Mouse (Mus musculus): ENCODE data around the gene Dapl1. TPM values are rescaled to one million over a fixed set of nuclear protein-coding genes. Genes with fewer than 3 reads are reported as not detected.

Dapl1 gene
- total RNA-seq (2017), result not detected in 2 replicates

- ATAC-seq (replicated peaks in 1 of 2; ENCODE audit: insufficient read depth in 1 of 2, low FRiP score in 2 of 2, low TSS enrichment in 1 of 2, low read depth in 1 of 2, poor library complexity in 2 of 2, severe bottlenecking in 2 of 2), result no peak
Measured at GRCm38 (mm10) chr2:59484438-59484837, at the start of gene Dapl1. Gene Dapl1, plus strand, starts transcription at chr2:59484653.

- no peak for ATAC-seq (replicated peaks in 1 of 2; ENCODE audit: insufficient read depth in 1 of 2, low FRiP score in 2 of 2, low TSS enrichment in 1 of 2, low read depth in 1 of 2, poor library complexity in 2 of 2, severe bottlenecking in 2 of 2)
Measured at GRCm38 (mm10) chr2:59434820-59435219, 49.6 kb upstream of the Dapl1 start.

GRCm38 (mm10) chr2:59437684-59438393, 46.6 kb upstream of the Dapl1 start:
- ATAC-seq (replicated peaks in 1 of 2; ENCODE audit: insufficient read depth in 1 of 2, low FRiP score in 2 of 2, low TSS enrichment in 1 of 2, low read depth in 1 of 2, poor library complexity in 2 of 2, severe bottlenecking in 2 of 2), result peak; percentile 29 to 65

- ATAC-seq (replicated peaks in 1 of 2; ENCODE audit: insufficient read depth in 1 of 2, low FRiP score in 2 of 2, low TSS enrichment in 1 of 2, low read depth in 1 of 2, poor library complexity in 2 of 2, severe bottlenecking in 2 of 2), result peak; percentile 78 to 79
Measured at GRCm38 (mm10) chr2:59438479-59438935, 45.9 kb upstream of the Dapl1 start.

- no peak for ATAC-seq (replicated peaks in 1 of 2; ENCODE audit: insufficient read depth in 1 of 2, low FRiP score in 2 of 2, low TSS enrichment in 1 of 2, low read depth in 1 of 2, poor library complexity in 2 of 2, severe bottlenecking in 2 of 2)
Measured at GRCm38 (mm10) chr2:59439824-59440223, 44.6 kb upstream of the Dapl1 start.

GRCm38 (mm10) chr2:59440481-59440880, 44.0 kb upstream of the Dapl1 start:
- peak in 1 of 2 experiments; percentile 49; a peak in 3 of 4 replicates for ATAC-seq (replicated peaks in 1 of 2; ENCODE audit: insufficient read depth in 1 of 2, low FRiP score in 2 of 2, low TSS enrichment in 1 of 2, low read depth in 1 of 2, poor library complexity in 2 of 2, severe bottlenecking in 2 of 2)

GRCm38 (mm10) chr2:59441681-59442080, 42.8 kb upstream of the Dapl1 start:
- ATAC-seq (replicated peaks in 1 of 2; ENCODE audit: insufficient read depth in 1 of 2, low FRiP score in 2 of 2, low TSS enrichment in 1 of 2, low read depth in 1 of 2, poor library complexity in 2 of 2, severe bottlenecking in 2 of 2), result no peak

- no peak for ATAC-seq (replicated peaks in 1 of 2; ENCODE audit: insufficient read depth in 1 of 2, low FRiP score in 2 of 2, low TSS enrichment in 1 of 2, low read depth in 1 of 2, poor library complexity in 2 of 2, severe bottlenecking in 2 of 2)
Measured at GRCm38 (mm10) chr2:59446671-59447070, 37.8 kb upstream of the Dapl1 start.

GRCm38 (mm10) chr2:59447712-59448111, 36.7 kb upstream of the Dapl1 start:
- ATAC-seq (replicated peaks in 1 of 2; ENCODE audit: insufficient read depth in 1 of 2, low FRiP score in 2 of 2, low TSS enrichment in 1 of 2, low read depth in 1 of 2, poor library complexity in 2 of 2, severe bottlenecking in 2 of 2), result no peak

GRCm38 (mm10) chr2:59448516-59448915, 35.9 kb upstream of the Dapl1 start:
- ATAC-seq (replicated peaks in 1 of 2; ENCODE audit: insufficient read depth in 1 of 2, low FRiP score in 2 of 2, low TSS enrichment in 1 of 2, low read depth in 1 of 2, poor library complexity in 2 of 2, severe bottlenecking in 2 of 2), result no peak

- no peak for ATAC-seq (replicated peaks in 1 of 2; ENCODE audit: insufficient read depth in 1 of 2, low FRiP score in 2 of 2, low TSS enrichment in 1 of 2, low read depth in 1 of 2, poor library complexity in 2 of 2, severe bottlenecking in 2 of 2)
Measured at GRCm38 (mm10) chr2:59448921-59449320, 35.5 kb upstream of the Dapl1 start.

GRCm38 (mm10) chr2:59451675-59452074, 32.8 kb upstream of the Dapl1 start:
- ATAC-seq (replicated peaks in 1 of 2; ENCODE audit: insufficient read depth in 1 of 2, low FRiP score in 2 of 2, low TSS enrichment in 1 of 2, low read depth in 1 of 2, poor library complexity in 2 of 2, severe bottlenecking in 2 of 2), result no peak

- ATAC-seq (replicated peaks in 1 of 2; ENCODE audit: insufficient read depth in 1 of 2, low FRiP score in 2 of 2, low TSS enrichment in 1 of 2, low read depth in 1 of 2, poor library complexity in 2 of 2, severe bottlenecking in 2 of 2), result no peak
Measured at GRCm38 (mm10) chr2:59452102-59452501, 32.4 kb upstream of the Dapl1 start.

GRCm38 (mm10) chr2:59462086-59462485, 22.4 kb upstream of the Dapl1 start:
- peak; percentile 21 to 22; a peak in 1 of 4 replicates for ATAC-seq (replicated peaks in 1 of 2; ENCODE audit: insufficient read depth in 1 of 2, low FRiP score in 2 of 2, low TSS enrichment in 1 of 2, low read depth in 1 of 2, poor library complexity in 2 of 2, severe bottlenecking in 2 of 2)

GRCm38 (mm10) chr2:59463428-59464182, 20.8 kb upstream of the Dapl1 start:
- ATAC-seq (replicated peaks in 1 of 2; ENCODE audit: insufficient read depth in 1 of 2, low FRiP score in 2 of 2, low TSS enrichment in 1 of 2, low read depth in 1 of 2, poor library complexity in 2 of 2, severe bottlenecking in 2 of 2), result no peak

- no peak for ATAC-seq (replicated peaks in 1 of 2; ENCODE audit: insufficient read depth in 1 of 2, low FRiP score in 2 of 2, low TSS enrichment in 1 of 2, low read depth in 1 of 2, poor library complexity in 2 of 2, severe bottlenecking in 2 of 2)
Measured at GRCm38 (mm10) chr2:59465671-59466070, 18.8 kb upstream of the Dapl1 start.

GRCm38 (mm10) chr2:59466358-59466757, 18.1 kb upstream of the Dapl1 start:
- ATAC-seq (replicated peaks in 1 of 2; ENCODE audit: insufficient read depth in 1 of 2, low FRiP score in 2 of 2, low TSS enrichment in 1 of 2, low read depth in 1 of 2, poor library complexity in 2 of 2, severe bottlenecking in 2 of 2), result no peak

GRCm38 (mm10) chr2:59467085-59467484, 17.4 kb upstream of the Dapl1 start:
- no peak for ATAC-seq (replicated peaks in 1 of 2; ENCODE audit: insufficient read depth in 1 of 2, low FRiP score in 2 of 2, low TSS enrichment in 1 of 2, low read depth in 1 of 2, poor library complexity in 2 of 2, severe bottlenecking in 2 of 2)
